Mouse (Mus musculus): ENCODE results near the gene Brd7.

DNA sequence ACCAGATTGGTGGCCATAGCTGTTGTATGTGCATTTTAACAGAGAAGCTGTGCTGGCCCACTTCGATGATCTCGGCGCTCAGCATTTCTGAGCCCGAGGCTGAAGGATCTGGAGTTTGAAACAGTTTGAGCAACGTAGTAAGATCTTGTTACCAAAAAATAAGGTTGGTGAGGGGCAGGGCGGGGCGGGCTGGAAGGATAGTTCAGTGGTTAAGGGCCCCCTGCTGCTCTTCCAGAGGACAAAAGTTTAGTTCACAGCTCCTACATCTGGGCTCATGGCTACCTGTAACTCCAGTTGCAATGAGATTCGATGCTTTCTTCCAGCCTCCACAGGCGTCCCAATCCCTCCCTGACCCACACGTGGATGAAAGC lies 63.3 kb downstream of the Brd7 start:
- TF ChIP-seq CTCF (IDR thresholded peaks at IDR 0.05; ENCODE audit: insufficient read depth, low read length) = no peak
- no peak for TF ChIP-seq POLR2A (IDR thresholded peaks at IDR 0.05; ENCODE audit: borderline replicate concordance, extremely low read depth, low read depth, low read length)
